ENCODE assay signal across 14 mouse cellular contexts in genomic region chr16:10690442-10690841, GRCm38 (mm10).
DNase-seq lines count a peak whose midpoint lies in the region; ATAC-seq and TF ChIP-seq lines count a peak whose summit lies in the region.
"Had no signal": no experiment of that assay in that cellular context is flagged by ENCODE, and none has a peak within 500 bp of the region (broad histone marks: within the 10 kb centered on the region; RNA-seq: fewer than 3 reads in every experiment).

No protein-coding gene starts in this region.

- H3K4me2 ChIP-seq in kidney, embryonic 14.5 days (replicated peaks; ENCODE audit: low read depth, low read length) = no peak overlapping the region
- peak overlapping the region; percentile 34 for H3K4me2 ChIP-seq in liver, embryonic 11.5 days
- H3K4me2 ChIP-seq in intestine, embryonic 15.5 days (replicated peaks) = no peak overlapping the region
- H3K4me2 ChIP-seq: embryonic facial prominence, embryonic 12.5 days; forebrain, embryonic 13.5 days; limb, embryonic 13.5 days; midbrain, embryonic 15.5 days had no signal

- H3K4me1 ChIP-seq in kidney, adult 2 months (ENCODE audit: control insufficient read depth, insufficient read depth, low read length) = peaks cover 6% of the 10 kb centered on the region
- no peaks in the 10 kb centered on the region for H3K4me1 ChIP-seq in kidney, embryonic 14.5 days (ENCODE audit: control insufficient read depth, insufficient read depth, low read length)
- peaks cover 33% of the 10 kb centered on the region for H3K4me1 ChIP-seq in heart, embryonic 10.5 days
- peaks cover 15% of the 10 kb centered on the region for H3K4me1 ChIP-seq in liver, embryonic 11.5 days (replicated peaks; ENCODE audit: control insufficient read depth, insufficient read depth, low read length)
- H3K4me1 ChIP-seq in intestine, embryonic 15.5 days (replicated peaks) = peaks cover 19% of the 10 kb centered on the region
- H3K4me1 ChIP-seq: forebrain, embryonic 13.5 days; midbrain, embryonic 15.5 days had no signal

- no peaks in the 10 kb centered on the region for H3K27me3 ChIP-seq in kidney, adult 2 months (replicated peaks; ENCODE audit: control insufficient read depth, insufficient read depth, low read length)
- no peaks in the 10 kb centered on the region for H3K27me3 ChIP-seq in kidney, embryonic 14.5 days (ENCODE audit: control insufficient read depth, insufficient read depth, low read length)
- 0 out of 2 replicates have a peak, but pooled peaks cover 3% of the 10 kb centered on the region for H3K27me3 ChIP-seq in heart, embryonic 10.5 days (ENCODE audit: insufficient read depth, poor library complexity, severe bottlenecking)
- no peaks in the 10 kb centered on the region for H3K27me3 ChIP-seq in liver, embryonic 11.5 days (replicated peaks; ENCODE audit: control insufficient read depth, insufficient read depth, low read length)
- H3K27me3 ChIP-seq in intestine, embryonic 15.5 days (replicated peaks) = no peaks in the 10 kb centered on the region
- H3K27me3 ChIP-seq: CH12.LX; embryonic facial prominence, embryonic 12.5 days; forebrain, embryonic 13.5 days; limb, embryonic 13.5 days; midbrain, embryonic 15.5 days had no signal

- TF ChIP-seq POLR2A in kidney, adult 2 months (IDR thresholded peaks at IDR 0.05; ENCODE audit: low read depth, low read length) = no peak

- ATAC-seq in kidney, embryonic 14.5 days (ENCODE audit: low FRiP score, low TSS enrichment) = no peak
- ATAC-seq in liver, embryonic 11.5 days (replicated peaks; ENCODE audit: low FRiP score) = peak; percentile 42; the same call in 1 of the 2 replicates
- no peak for ATAC-seq in intestine, embryonic 15.5 days
- ATAC-seq: forebrain, embryonic 13.5 days; midbrain, embryonic 15.5 days had no signal

- H3K4me3 ChIP-seq in kidney, adult 2 months (ENCODE audit: insufficient read depth, low read depth, low read length) = no peak overlapping the region
- no peak overlapping the region for H3K4me3 ChIP-seq in kidney, embryonic 14.5 days (ENCODE audit: low read length)
- no peak overlapping the region for H3K4me3 ChIP-seq in heart, embryonic 10.5 days
- no peak overlapping the region for H3K4me3 ChIP-seq in liver, embryonic 11.5 days (ENCODE audit: low read depth, low read length)
- no peak overlapping the region for H3K4me3 ChIP-seq in intestine, embryonic 15.5 days (replicated peaks)
- H3K4me3 ChIP-seq: embryonic facial prominence, embryonic 12.5 days; forebrain, embryonic 13.5 days; limb, embryonic 13.5 days; midbrain, embryonic 15.5 days had no signal

- TF ChIP-seq CTCF in kidney, adult 2 months (conservative IDR thresholded peaks at IDR 0.05; ENCODE audit: insufficient read depth, insufficient read length, low read depth, low read length) = no peak

- no peaks in the 10 kb centered on the region for H3K36me3 ChIP-seq in kidney, adult 2 months (ENCODE audit: control insufficient read depth, insufficient read depth, low read length)
- no peaks in the 10 kb centered on the region; the same call in 1 of the 2 replicates for H3K36me3 ChIP-seq in kidney, embryonic 14.5 days (ENCODE audit: control insufficient read depth, insufficient read depth, low read length)
- H3K36me3 ChIP-seq in heart, embryonic 10.5 days = no peaks in the 10 kb centered on the region
- H3K36me3 ChIP-seq in liver, embryonic 11.5 days (ENCODE audit: control insufficient read depth, insufficient read depth, low read length) = no peaks in the 10 kb centered on the region
- H3K36me3 ChIP-seq in intestine, embryonic 15.5 days = no peaks in the 10 kb centered on the region

- DNase-seq in kidney, adult 2 months = no peak
- DNase-seq in CD4-positive, CD25-positive, alpha-beta regulatory T cell, adult 2 months (ENCODE audit: low read depth, low spot score) = peak; percentile 44
- no peak for DNase-seq in heart, embryonic 10.5 days (ENCODE audit: low spot score)
- DNase-seq in liver, embryonic 11.5 days (ENCODE audit: low spot score) = no peak
- DNase-seq in spleen, adult 12 weeks (ENCODE audit: low spot score) = no peak
- no peak for DNase-seq in yolk sac, embryonic 10.5 days (ENCODE audit: low spot score)
- DNase-seq: cerebellum, adult 9-11 months had no signal

- WGBS in kidney, adult 2 months = 69% methylated on average over 3 of the region's 3 CpGs
- 86% methylated on average over 3 of the region's 3 CpGs for WGBS in kidney, embryonic 14.5 days
- WGBS in heart, embryonic 10.5 days = 34% methylated on average over 3 of the region's 3 CpGs
- WGBS in liver, embryonic 11.5 days = 34% methylated on average over 3 of the region's 3 CpGs
- 68% methylated on average over 3 of the region's 3 CpGs for WGBS in intestine, embryonic 15.5 days

- H3K9me3 ChIP-seq in kidney, embryonic 14.5 days (ENCODE audit: control insufficient read depth, low read length) = no peaks in the 10 kb centered on the region
- H3K9me3 ChIP-seq in heart, embryonic 10.5 days = no peaks in the 10 kb centered on the region
- H3K9me3 ChIP-seq in liver, embryonic 11.5 days (ENCODE audit: control insufficient read depth, low read length) = no peaks in the 10 kb centered on the region
- H3K9me3 ChIP-seq in intestine, embryonic 15.5 days = no peaks in the 10 kb centered on the region
- H3K9me3 ChIP-seq: embryonic facial prominence, embryonic 12.5 days; forebrain, embryonic 13.5 days; limb, embryonic 13.5 days; midbrain, embryonic 15.5 days had no signal

- H3K9ac ChIP-seq in kidney, embryonic 14.5 days (ENCODE audit: low read depth, low read length) = no peak overlapping the region
- no peak overlapping the region for H3K9ac ChIP-seq in liver, embryonic 11.5 days (ENCODE audit: low read depth, low read length)
- no peak overlapping the region for H3K9ac ChIP-seq in intestine, embryonic 15.5 days
- H3K9ac ChIP-seq: embryonic facial prominence, embryonic 12.5 days; forebrain, embryonic 13.5 days; limb, embryonic 13.5 days; midbrain, embryonic 15.5 days had no signal

- peak overlapping the region; percentile 91 for H3K27ac ChIP-seq in kidney, adult 2 months (ENCODE audit: insufficient read depth, low read depth, low read length)
- H3K27ac ChIP-seq in kidney, embryonic 14.5 days (ENCODE audit: low read depth, low read length) = no peak overlapping the region; the same call in 1 of the 2 replicates
- peak overlapping the region; percentile 79 for H3K27ac ChIP-seq in heart, embryonic 10.5 days
- peak overlapping the region; percentile 51; the same call in 1 of the 2 replicates for H3K27ac ChIP-seq in liver, embryonic 11.5 days (ENCODE audit: low read depth, low read length)
- no peak overlapping the region for H3K27ac ChIP-seq in intestine, embryonic 15.5 days
- H3K27ac ChIP-seq: embryonic facial prominence, embryonic 12.5 days; forebrain, embryonic 13.5 days; limb, embryonic 13.5 days; midbrain, embryonic 15.5 days had no signal

Comparison
In these comparisons a context has a peak if more than half of its experiments do, and no peak if none do; other contexts are left out.
1. H3K27ac ChIP-seq: peak in kidney, adult 2 months (single experiment), heart, embryonic 10.5 days (single experiment) and liver, embryonic 11.5 days (single experiment); none in kidney, embryonic 14.5 days (single experiment) and intestine, embryonic 15.5 days (single experiment).